Mouse (Mus musculus): ENCODE measurements around the gene Slit1. TPM values are rescaled to one million over a fixed set of nuclear protein-coding genes. Genes with fewer than 3 reads are reported as not detected.
A peak's percentile ranks its signal among the peaks of the same experiment; 100 is the strongest.

Slit1 gene
- polyA plus RNA-seq, 1 experiment from 2014 or later = 0.14 TPM

GRCm38 (mm10) chr19:41558891-41559486 lies 184.5 kb downstream of the Slit1 start:
- Histone ChIP-seq H3K4me2 (ENCODE audit: low read depth, low read length) (no peak overlapping the region), H3K36me3 (ENCODE audit: control insufficient read depth, insufficient read depth, low read length) (peaks cover 14% of the 10 kb centered on the region), H3K4me3 (ENCODE audit: low read length) (no peak overlapping the region), H3K27me3 (ENCODE audit: control insufficient read depth, insufficient read depth, low read depth, low read length) (no peaks in the 10 kb centered on the region), H3K9ac (ENCODE audit: low read length) (no peak overlapping the region), H3K4me1 (replicated peaks; ENCODE audit: control insufficient read depth, insufficient read depth, low read length) (0 out of 2 replicates have a peak, but pooled peaks cover 3% of the 10 kb centered on the region), H3K9me3 (ENCODE audit: control insufficient read depth, low read length) (no peaks in the 10 kb centered on the region), H3K27ac (ENCODE audit: low read length) (no peak overlapping the region)
- WGBS = 87% methylated on average over 9 of the region's 9 CpGs
- ATAC-seq (ENCODE audit: low read depth) = no peak

- Histone ChIP-seq H3K4me3 (ENCODE audit: low read length) (no peak overlapping the region), H3K4me2 (ENCODE audit: low read depth, low read length) (no peak overlapping the region), H3K9me3 (ENCODE audit: control insufficient read depth, low read length) (no peaks in the 10 kb centered on the region), H3K4me1 (replicated peaks; ENCODE audit: control insufficient read depth, insufficient read depth, low read length) (no peaks in the 10 kb centered on the region), H3K27me3 (ENCODE audit: control insufficient read depth, insufficient read depth, low read depth, low read length) (no peaks in the 10 kb centered on the region), H3K27ac (ENCODE audit: low read length) (no peak overlapping the region), H3K36me3 (ENCODE audit: control insufficient read depth, insufficient read depth, low read length) (peaks cover 14% of the 10 kb centered on the region), H3K9ac (ENCODE audit: low read length) (no peak overlapping the region)
- 46% methylated on average over 4 of the region's 4 CpGs for WGBS
- peak; percentile 72 for ATAC-seq (ENCODE audit: low read depth)
These were observed 186.0 kb downstream of the Slit1 start for GRCm38 (mm10) chr19:41557491-41557890.

- H3K4me2 ChIP-seq (ENCODE audit: low read depth, low read length) = no peak overlapping the region
- WGBS = 69% methylated on average over 4 of the region's 4 CpGs
- no peak overlapping the region for H3K9ac ChIP-seq (ENCODE audit: low read length)
- peaks cover 14% of the 10 kb centered on the region for H3K36me3 ChIP-seq (ENCODE audit: control insufficient read depth, insufficient read depth, low read length)
- H3K9me3 ChIP-seq (ENCODE audit: control insufficient read depth, low read length) = no peaks in the 10 kb centered on the region
- no peak overlapping the region for H3K27ac ChIP-seq (ENCODE audit: low read length)
- H3K4me1 ChIP-seq (replicated peaks; ENCODE audit: control insufficient read depth, insufficient read depth, low read length) = no peaks in the 10 kb centered on the region
- H3K27me3 ChIP-seq (ENCODE audit: control insufficient read depth, insufficient read depth, low read depth, low read length) = no peaks in the 10 kb centered on the region
- ATAC-seq (ENCODE audit: low read depth) = no peak
- H3K4me3 ChIP-seq (ENCODE audit: low read length) = no peak overlapping the region
These were observed 186.5 kb downstream of the Slit1 start for GRCm38 (mm10) chr19:41556981-41557380.

Small RNA genes lying within 50 kb of the gene (microRNA-seq; reads per million reads assigned to microRNA genes)
- gene Mir8091 = not detected

Other genes with a start within 250 kb of the Slit1 start
- 1.9 and 2.1 TPM in 2 replicates for gene Gm340, start 161.3 kb downstream of the Slit1 start, polyA plus RNA-seq (2015; fragmentation: Nextera tagmentation; extraction: Ambion mirVana)
- gene Arhgap19, start 58.4 kb upstream of the Slit1 start, polyA plus RNA-seq (2015; fragmentation: Nextera tagmentation; extraction: Ambion mirVana) = 26.8 and 28.6 TPM in 2 replicates
- 8.2 and 9.1 TPM in 2 replicates for gene Frat1, start 86.3 kb upstream of the Slit1 start, polyA plus RNA-seq (2015; fragmentation: Nextera tagmentation; extraction: Ambion mirVana)
- gene Frat2, start 104.5 kb upstream of the Slit1 start, polyA plus RNA-seq (2015; fragmentation: Nextera tagmentation; extraction: Ambion mirVana) = 2.8 and 3.3 TPM in 2 replicates
- 9.9 and 11.4 TPM in 2 replicates for gene Rrp12, start 152.5 kb upstream of the Slit1 start, polyA plus RNA-seq (2015; fragmentation: Nextera tagmentation; extraction: Ambion mirVana)
- 609 and 641 TPM in 2 replicates for gene Pgam1, start 168.3 kb upstream of the Slit1 start, polyA plus RNA-seq (2015; fragmentation: Nextera tagmentation; extraction: Ambion mirVana)
- 60.0 and 65.9 TPM in 2 replicates for gene Exosc1, start 189.8 kb upstream of the Slit1 start, polyA plus RNA-seq (2015; fragmentation: Nextera tagmentation; extraction: Ambion mirVana)
- 82.3 and 84.4 TPM in 2 replicates for gene Zdhhc16, start 189.8 kb upstream of the Slit1 start, polyA plus RNA-seq (2015; fragmentation: Nextera tagmentation; extraction: Ambion mirVana)
- gene Mms19, start 237.5 kb upstream of the Slit1 start, polyA plus RNA-seq (2015; fragmentation: Nextera tagmentation; extraction: Ambion mirVana) = 30.2 and 31.8 TPM in 2 replicates
- gene Ubtd1, start 238.1 kb upstream of the Slit1 start, polyA plus RNA-seq (2015; fragmentation: Nextera tagmentation; extraction: Ambion mirVana) = 13.8 and 14.5 TPM in 2 replicates

Measured in lung, embryonic 16.5 days (tissue).